ENCODE assay signal across 9 mouse cellular contexts in the genomic region with DNA sequence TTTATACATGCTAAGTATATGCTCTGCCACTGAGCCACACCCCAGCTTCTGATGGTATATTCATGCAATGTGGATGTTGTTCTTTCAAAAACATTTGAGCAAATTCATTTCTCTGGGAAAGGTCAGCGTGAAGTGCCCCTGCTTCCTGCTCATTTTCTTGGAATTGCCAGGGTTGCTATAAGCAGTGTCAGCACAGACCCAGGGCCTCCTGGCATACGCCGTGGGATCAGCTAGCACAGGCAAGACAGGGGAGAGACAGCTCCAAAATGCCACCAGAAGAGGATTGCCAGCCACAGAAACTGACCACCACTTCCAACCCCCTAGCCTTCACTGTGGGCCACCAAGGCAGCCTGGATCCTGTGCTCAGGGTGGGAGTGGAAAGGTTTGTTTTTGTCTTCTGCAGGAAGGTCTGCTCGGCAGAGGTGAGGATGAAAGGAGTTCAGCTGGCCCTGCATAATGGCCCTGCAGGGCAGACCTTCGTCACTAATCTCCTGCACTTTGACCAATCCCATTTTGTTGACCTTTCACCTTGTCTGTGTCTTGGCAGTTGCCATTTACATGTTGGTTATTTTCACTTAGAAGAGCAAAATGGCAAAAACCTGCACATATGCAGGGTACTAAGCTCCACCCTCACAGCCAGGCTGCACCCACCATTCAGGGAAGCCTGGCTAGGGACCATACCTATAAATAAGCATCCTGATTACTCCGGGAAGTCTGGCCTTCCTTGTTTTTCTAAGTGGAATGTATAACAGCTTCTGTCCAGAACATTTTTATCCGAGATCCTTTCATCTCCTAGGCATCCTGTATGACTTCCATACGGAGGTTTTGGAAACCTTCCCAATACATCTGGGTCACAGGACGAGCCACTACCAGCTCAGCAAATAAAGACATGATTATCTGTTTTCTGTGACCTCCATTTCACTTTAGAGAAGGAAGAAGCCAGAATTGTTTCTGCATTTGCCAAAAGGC. TPM values are rescaled to one million over a fixed set of nuclear protein-coding genes. Genes with fewer than 3 reads are reported as not detected.
DNase-seq lines count a peak whose midpoint lies in the region; ATAC-seq and TF ChIP-seq lines count a peak whose summit lies in the region.
"Had no signal": no experiment of that assay in that cellular context is flagged by ENCODE, and none has a peak within 500 bp of the region (broad histone marks: within the 10 kb centered on the region; RNA-seq: fewer than 3 reads in every experiment).

No protein-coding gene starts in this region.

- H3K9ac ChIP-seq in liver, adult 2 months (ENCODE audit: low read depth, low read length), result no peak overlapping the region
- H3K9ac ChIP-seq in embryonic facial prominence, embryonic 14.5 days (ENCODE audit: low read depth, low read length), result 0 out of 2 replicates have a peak overlapping the region, but pooled peaks have one; percentile 35

- peaks cover 11% of the 10 kb centered on the region for H3K4me1 ChIP-seq in liver, adult 2 months (ENCODE audit: control insufficient read depth, insufficient read depth, low read length)
- no peaks in the 10 kb centered on the region for H3K4me1 ChIP-seq in embryonic facial prominence, embryonic 14.5 days (ENCODE audit: control insufficient read depth, insufficient read depth, low read length)

- H3K9me3 ChIP-seq in embryonic facial prominence, embryonic 14.5 days (ENCODE audit: control insufficient read depth, low read length), result no peaks in the 10 kb centered on the region

- no peak for TF ChIP-seq CTCF in liver, adult 2 months (IDR thresholded peaks at IDR 0.05; ENCODE audit: low read depth, low read length)

- H3K36me3 ChIP-seq in liver, adult 2 months (ENCODE audit: control insufficient read depth, insufficient read depth, low read length), result no peaks in the 10 kb centered on the region; the same call in 1 of the 2 replicates
- H3K36me3 ChIP-seq in embryonic facial prominence, embryonic 14.5 days (ENCODE audit: control insufficient read depth, insufficient read depth, low read length), result peaks cover 22% of the 10 kb centered on the region; the same call in 1 of the 2 replicates

- DNase-seq in liver, adult 2 months (ENCODE audit: extremely low read depth, low read depth, low spot score), result peak; percentile 89
- DNase-seq in liver, result no peak
- DNase-seq in embryonic facial prominence, embryonic 14.5 days (ENCODE audit: low spot score), result peak; percentile 47
- DNase-seq in heart, postnatal 10 days, result peak; percentile 61 to 67
- peak; percentile 16 to 40 for DNase-seq in kidney, postnatal 4 days
- DNase-seq in adrenal gland, postnatal 14 days, result no peak

- no peak for TF ChIP-seq POLR2A in liver, adult 2 months (IDR thresholded peaks at IDR 0.05; ENCODE audit: extremely low read depth, insufficient read depth, low read length)

- WGBS in liver, adult 2 months, result 12% methylated on average over 9 of the region's 9 CpGs
- 45% methylated on average over 9 of the region's 9 CpGs for WGBS in embryonic facial prominence, embryonic 14.5 days

- no peaks in the 10 kb centered on the region for H3K79me2 ChIP-seq in liver, adult 2 months (ENCODE audit: control insufficient read depth, insufficient read depth, low read length)

- intact Hi-C loops in heart, postnatal 10 days (cut with DNase I), result loop anchor here (10.0 kb wide), 1 partner anchor 258 kb away; a partner anchor contains a TSS

- no peak for ATAC-seq in embryonic facial prominence, embryonic 14.5 days (ENCODE audit: low read depth)
- ATAC-seq in activated CD4-positive, CD25-positive, alpha-beta regulatory T cell, adult 4 months, result no peak
- ATAC-seq in megakaryocyte, adult 5-6 weeks (ENCODE audit: poor library complexity, severe bottlenecking), result no peak
- ATAC-seq: inflammation-experienced regulatory T-cells, adult 6 months had no signal

- no peak overlapping the region for H3K4me3 ChIP-seq in liver, adult 2 months (ENCODE audit: insufficient read depth, low read depth, low read length)
- H3K4me3 ChIP-seq in embryonic facial prominence, embryonic 14.5 days (ENCODE audit: low read depth, low read length), result no peak overlapping the region

- no peak overlapping the region for H3K4me2 ChIP-seq in embryonic facial prominence, embryonic 14.5 days (ENCODE audit: low read depth, low read length)

- peak overlapping the region; percentile 91 for H3K27ac ChIP-seq in liver, adult 2 months (replicated peaks; ENCODE audit: insufficient read depth, low read depth, low read length)
- 0 out of 2 replicates have a peak overlapping the region, but pooled peaks have one; percentile 19 for H3K27ac ChIP-seq in embryonic facial prominence, embryonic 14.5 days (replicated peaks; ENCODE audit: low read depth, low read length)

- H3K27me3 ChIP-seq in liver, adult 2 months (ENCODE audit: control insufficient read depth, insufficient read depth, low read length), result no peaks in the 10 kb centered on the region
- H3K27me3 ChIP-seq in embryonic facial prominence, embryonic 14.5 days (replicated peaks; ENCODE audit: control insufficient read depth, insufficient read depth, low read length), result no peaks in the 10 kb centered on the region

RNA-seq across cellular contexts. Expression of a gene that starts 21.6 kb away (rescaled TPM):
- total RNA-seq in liver, adult 2 months (2014; rRNA removed), result 19.7 and 22.2 TPM in 2 replicates
- 15.9 and 24.6 TPM in 2 replicates for polyA plus RNA-seq in liver, adult 2 months (2012; rRNA removed)
- 54.0 and 56.5 TPM in 2 replicates for polyA plus RNA-seq in embryonic facial prominence, embryonic 14.5 days (2014; fragmentation: Nextera tagmentation; extraction: Ambion mirVana)
- 10 to 100 TPM; 49.6 to 53.5 TPM for total RNA-seq in heart, postnatal 10 days (2021)
- polyA plus RNA-seq in activated CD4-positive, CD25-positive, alpha-beta regulatory T cell, adult 4 months (2017; shearing (Covaris generic)), result 10 to 100 TPM; 31.3 to 38.7 TPM
- total RNA-seq in adrenal gland, postnatal 14 days (2021), result 33.2 and 36.8 TPM in 2 replicates
- total RNA-seq in megakaryocyte, adult 5-6 weeks (2015), result 47.3 and 50.7 TPM in 2 replicates
- total RNA-seq in megakaryocyte, adult 5-6 weeks (2017), result 48.5 and 49.2 TPM in 2 replicates

Comparison
In these comparisons a context has a peak if more than half of its experiments do, and no peak if none do; other contexts are left out.
1. DNase-seq: peak in liver, adult 2 months (single experiment), embryonic facial prominence, embryonic 14.5 days (single experiment), heart, postnatal 10 days (2 of 2) and kidney, postnatal 4 days (2 of 2); none in liver (single experiment) and adrenal gland, postnatal 14 days (single experiment).